Mouse (Mus musculus) myocyte (in vitro differentiated cells): ENCODE data around the gene Tasp1.

Experiments used
- CEBPB ChIP-seq: IDR thresholded peaks from 2 replicates; pipeline ENCODE4 v1.6.1; 2011; ENCODE audit warnings: mild to moderate bottlenecking, moderate library complexity; ENCODE audit not compliant: poor library complexity, insufficient read depth, severe bottlenecking
- E2F4 ChIP-seq: IDR thresholded peaks from one replicate; pipeline ENCODE4 v1.6.1; 2011; ENCODE audit warnings: mild to moderate bottlenecking, control low read depth, moderate library complexity; ENCODE audit not compliant: insufficient read depth
- MAX ChIP-seq: IDR thresholded peaks from one replicate; pipeline ENCODE4 v1.6.1; 2011; ENCODE audit warnings: low read depth, mild to moderate bottlenecking, control low read depth
- MYOG ChIP-seq, 3 experiments: IDR thresholded peaks; one replicate each; pipeline ENCODE4 v1.6.1; 2011; ENCODE audit warnings: control low read depth in 2 of 3, low read depth in 2 of 3, mild to moderate bottlenecking in 2 of 3; ENCODE audit not compliant: insufficient read length in 2 of 3, control insufficient read depth in 1 of 3, insufficient read depth in 1 of 3
- POLR2A ChIP-seq: IDR thresholded peaks from one replicate; pipeline ENCODE4 v1.6.1; 2011; ENCODE audit warnings: low read depth, mild to moderate bottlenecking, control low read depth, moderate library complexity; ENCODE audit not compliant: insufficient read length
- POLR2AphosphoS2 ChIP-seq: IDR thresholded peaks from one replicate; pipeline ENCODE4 v1.6.1; 2011; ENCODE audit warnings: low read depth, control low read depth; ENCODE audit not compliant: insufficient read length
- SRF ChIP-seq: IDR thresholded peaks from one replicate; pipeline ENCODE4 v1.6.1; 2011; ENCODE audit warnings: low read depth; ENCODE audit not compliant: control insufficient read depth, insufficient read length
- TCF12 ChIP-seq: IDR thresholded peaks from one replicate; pipeline ENCODE4 v1.6.1; 2011; ENCODE audit warnings: mild to moderate bottlenecking, control low read depth; ENCODE audit not compliant: poor library complexity, insufficient read depth, severe bottlenecking
- TCF3 ChIP-seq: IDR thresholded peaks from one replicate; pipeline ENCODE4 v1.6.1; 2011; ENCODE audit warnings: low read depth, control low read depth; ENCODE audit not compliant: insufficient read length
- USF1 ChIP-seq: IDR thresholded peaks from one replicate; pipeline ENCODE4 v1.6.1; 2011; ENCODE audit warnings: low read depth, mild to moderate bottlenecking, control low read depth, moderate library complexity

GRCm38 (mm10) chr2:140042081-140042480 lies 24.5 kb downstream of the Tasp1 start:
- TF ChIP-seq TCF3 = no peak
- no peak for TF ChIP-seq POLR2A
- no peak for TF ChIP-seq MYOG (IDR thresholded peaks at IDR 0.05; ENCODE audit: control insufficient read depth in 1 of 3, insufficient read depth in 1 of 3, insufficient read length in 2 of 3, low read depth in 2 of 3)
- no peak for TF ChIP-seq USF1
- TF ChIP-seq TCF12 = no peak
- TF ChIP-seq CEBPB = no peak
- TF ChIP-seq MAX = no peak
- TF ChIP-seq E2F4 = no peak
- no peak for TF ChIP-seq POLR2AphosphoS2
- no peak for TF ChIP-seq SRF
